Mouse (Mus musculus): ENCODE data around the gene Cdk12. TPM values are rescaled to one million over a fixed set of nuclear protein-coding genes. Genes with fewer than 3 reads are reported as not detected.
"Not testable (repeated sequence)": the region's sequence is repeated elsewhere in the genome, so short reads cannot be mapped to it uniquely, and the experiment has no call there.

Gene Cdk12
- polyA plus RNA-seq (2012; ENCODE audit: insufficient read depth, low replicate concordance), result 5.5 and 6.0 TPM in 2 replicates

GRCm38 (mm10) chr11:98202641-98203350 is at the start of gene Cdk12:
Gene Cdk12 (plus strand): TSS chr11:98203059.
- Histone ChIP-seq H3K36me3 (replicated peaks; ENCODE audit: low read length) (peaks cover 14% of the 10 kb centered on the region), H3K27me3 (replicated peaks) (no peaks in the 10 kb centered on the region), H3K4me1 (peaks cover 19% of the 10 kb centered on the region; the same call in 1 of the 2 replicates), H3K9me3 (no peaks in the 10 kb centered on the region), H3K4me3 (replicated peaks) (peak within 1 kb of the TSS; percentile 99)
- TF ChIP-seq FLI1 (IDR thresholded peaks at IDR 0.05; ENCODE audit: low read length) (no peak), GATA1 (IDR thresholded peaks at IDR 0.05; ENCODE audit: borderline replicate concordance, low read length) (no peak)

- no peak overlapping the region for H3K4me3 ChIP-seq (replicated peaks)
- no peak for TF ChIP-seq FLI1 (IDR thresholded peaks at IDR 0.05; ENCODE audit: low read length)
- no peaks in the 10 kb centered on the region for H3K27me3 ChIP-seq (replicated peaks)
- no peaks in the 10 kb centered on the region for H3K9me3 ChIP-seq
- H3K4me1 ChIP-seq, result peaks cover 3% of the 10 kb centered on the region; the same call in 1 of the 2 replicates
- peaks cover 66% of the 10 kb centered on the region for H3K36me3 ChIP-seq (replicated peaks; ENCODE audit: low read length)
Observed at GRCm38 (mm10) chr11:98155094-98155493, 47.8 kb upstream of the Cdk12 start.

GRCm38 (mm10) chr11:98168400-98168799 is 34.5 kb upstream of the Cdk12 start:
- Histone ChIP-seq H3K4me3 (replicated peaks) (no peak overlapping the region), H3K27me3 (replicated peaks) (no peaks in the 10 kb centered on the region), H3K4me1 (no peaks in the 10 kb centered on the region), H3K9me3 (no peaks in the 10 kb centered on the region), H3K36me3 (replicated peaks; ENCODE audit: low read length) (peaks cover 96% of the 10 kb centered on the region)
- TF ChIP-seq FLI1 (IDR thresholded peaks at IDR 0.05; ENCODE audit: low read length), result no peak
- TF ChIP-seq GATA1 (IDR thresholded peaks at IDR 0.05; ENCODE audit: borderline replicate concordance, low read length), result no peak

GRCm38 (mm10) chr11:98182149-98182548 is 20.7 kb upstream of the Cdk12 start:
- H3K9me3 ChIP-seq; H3K4me3 ChIP-seq (replicated peaks): not testable (repeated sequence)
- H3K36me3 ChIP-seq (replicated peaks; ENCODE audit: low read length), result peaks cover 89% of the 10 kb centered on the region

GRCm38 (mm10) chr11:98187640-98188395 is 15.0 kb upstream of the Cdk12 start:
- H3K36me3 ChIP-seq (replicated peaks; ENCODE audit: low read length), result peaks cover 80% of the 10 kb centered on the region
- no peaks in the 10 kb centered on the region for H3K27me3 ChIP-seq (replicated peaks)
- no peak overlapping the region for H3K4me3 ChIP-seq (replicated peaks)
- TF ChIP-seq GATA1 (IDR thresholded peaks at IDR 0.05; ENCODE audit: borderline replicate concordance, low read length) (no peak), FLI1 (IDR thresholded peaks at IDR 0.05; ENCODE audit: low read length) (no peak)
- H3K4me1 ChIP-seq, result peaks cover 20% of the 10 kb centered on the region
- no peaks in the 10 kb centered on the region for H3K9me3 ChIP-seq

More at GRCm38 (mm10) chr11:98182149-98182548, 20.7 kb upstream of the Cdk12 start:
- not testable (repeated sequence) for H3K4me1 ChIP-seq; H3K27me3 ChIP-seq (replicated peaks)

GRCm38 (mm10) chr11:98190820-98191219 is 12.0 kb upstream of the Cdk12 start:
- H3K4me1 ChIP-seq, result peaks cover 23% of the 10 kb centered on the region
- H3K9me3 ChIP-seq, result no peaks in the 10 kb centered on the region
- H3K4me3 ChIP-seq (replicated peaks), result no peak overlapping the region
- TF ChIP-seq GATA1 (IDR thresholded peaks at IDR 0.05; ENCODE audit: borderline replicate concordance, low read length) (no peak), FLI1 (IDR thresholded peaks at IDR 0.05; ENCODE audit: low read length) (no peak)
- H3K27me3 ChIP-seq (replicated peaks), result no peaks in the 10 kb centered on the region
- peaks cover 53% of the 10 kb centered on the region for H3K36me3 ChIP-seq (replicated peaks; ENCODE audit: low read length)

GRCm38 (mm10) chr11:98192901-98193805 is 9.7 kb upstream of the Cdk12 start, which contains the start of gene Med1:
Gene Med1 (minus strand): TSS chr11:98193293.
- H3K4me1 ChIP-seq, result peaks cover 27% of the 10 kb centered on the region
- H3K27me3 ChIP-seq (replicated peaks), result no peaks in the 10 kb centered on the region
- H3K9me3 ChIP-seq, result no peaks in the 10 kb centered on the region
- H3K36me3 ChIP-seq (replicated peaks; ENCODE audit: low read length), result peaks cover 32% of the 10 kb centered on the region
- peak within 1 kb of the TSS; percentile 97 for H3K4me3 ChIP-seq (replicated peaks)
- TF ChIP-seq GATA1 (IDR thresholded peaks at IDR 0.05; ENCODE audit: borderline replicate concordance, low read length) (no peak), FLI1 (IDR thresholded peaks at IDR 0.05; ENCODE audit: low read length) (no peak)

GRCm38 (mm10) chr11:98201791-98202640 is 843 bp upstream of the Cdk12 start:
- H3K36me3 ChIP-seq (replicated peaks; ENCODE audit: low read length), result peaks cover 7% of the 10 kb centered on the region
- no peaks in the 10 kb centered on the region for H3K27me3 ChIP-seq (replicated peaks)
- TF ChIP-seq FLI1 (IDR thresholded peaks at IDR 0.05; ENCODE audit: low read length) (no peak), GATA1 (IDR thresholded peaks at IDR 0.05; ENCODE audit: borderline replicate concordance, low read length) (no peak)
- peak overlapping the region; percentile 99 for H3K4me3 ChIP-seq (replicated peaks)
- peaks cover 20% of the 10 kb centered on the region; the same call in 1 of the 2 replicates for H3K4me1 ChIP-seq
- no peaks in the 10 kb centered on the region for H3K9me3 ChIP-seq
